Mouse (Mus musculus): ENCODE results near the gene Cntd1.

GRCm38 (mm10) chr11:101279193-101279569, 369 bp downstream of the Cntd1 start:
- no peak for TF ChIP-seq CTCF (IDR thresholded peaks at IDR 0.05; ENCODE audit: borderline replicate concordance, control insufficient read depth, extremely low read depth, insufficient read depth, low read length, poor library complexity)
- TF ChIP-seq POLR2A (IDR thresholded peaks at IDR 0.05; ENCODE audit: control insufficient read depth, extremely low read depth, insufficient read depth, low read length, poor library complexity), result no peak
